Mouse (Mus musculus) spleen, postnatal 4 days (tissue): ENCODE measurements around the gene Fhit.

Source experiments
- DNase-seq, 2 experiments: peaks; one replicate each; pipeline ENCODE4 v3.0.0; 2022; ENCODE audit warnings: low spot score in 2 of 2

Fhit gene

GRCm38 (mm10) chr14:9606584-9607377 is 1555.1 kb downstream of the Fhit start:
- no peak for DNase-seq

- no peak for DNase-seq
Observed at GRCm38 (mm10) chr14:9600271-9600670, 1561.6 kb downstream of the Fhit start.

GRCm38 (mm10) chr14:9597460-9597977 is 1564.3 kb downstream of the Fhit start:
- DNase-seq, result no peak

GRCm38 (mm10) chr14:9589121-9589520 is 1572.7 kb downstream of the Fhit start:
- no peak for DNase-seq

- no peak for DNase-seq
Observed at GRCm38 (mm10) chr14:9587900-9588299, 1573.9 kb downstream of the Fhit start.

- no peak for DNase-seq
Observed at GRCm38 (mm10) chr14:9583227-9584155, 1578.3 kb downstream of the Fhit start.

GRCm38 (mm10) chr14:9556333-9556732 is 1605.5 kb downstream of the Fhit start:
- DNase-seq, result no peak

GRCm38 (mm10) chr14:9555807-9556206 is 1606.0 kb downstream of the Fhit start:
- no peak for DNase-seq

- DNase-seq, result no peak
Observed at GRCm38 (mm10) chr14:9552149-9552548, 1609.7 kb downstream of the Fhit start.

GRCm38 (mm10) chr14:9547952-9548351 is 1613.9 kb downstream of the Fhit start:
- no peak for DNase-seq

- DNase-seq, result no peak
Observed at GRCm38 (mm10) chr14:9544364-9544763, 1617.5 kb downstream of the Fhit start.

- no peak for DNase-seq
Observed at GRCm38 (mm10) chr14:9535491-9535890, 1626.3 kb downstream of the Fhit start.

GRCm38 (mm10) chr14:9529247-9529646 is 1632.6 kb downstream of the Fhit start:
- no peak for DNase-seq

GRCm38 (mm10) chr14:9526136-9526535 is 1635.7 kb downstream of the Fhit start:
- no peak for DNase-seq

- DNase-seq, result no peak
Observed at GRCm38 (mm10) chr14:9517651-9518050, 1644.2 kb downstream of the Fhit start.

GRCm38 (mm10) chr14:9509678-9510077 is 1652.2 kb downstream of the Fhit start:
- DNase-seq, result no peak
